Mouse (Mus musculus) liver, embryonic 14.5 days (tissue): ENCODE measurements around the gene Bnip3. TPM values are rescaled to one million over a fixed set of nuclear protein-coding genes. Genes with fewer than 3 reads are reported as not detected.

Experiments
- ATAC-seq: fragments of 200-750 bp; cut with Nextera tagmentation; 2 replicates; pipeline ENCODE4 v1.8.0; 2017; ENCODE audit warnings: moderate number of reproducible peaks, mild to moderate bottlenecking, moderate library complexity; ENCODE audit not compliant: insufficient read depth
- DNase-seq, 3 experiments: peaks; one replicate each; pipeline ENCODE4 v3.0.0-alpha.2; 2012 to 2013; ENCODE audit warnings: low read depth in 3 of 3, low spot score in 3 of 3
- H3K27ac ChIP-seq: fragments of 300-500 bp; sonication (generic); 2 replicates; pipeline ENCODE4 v1.5.1; 2014; ENCODE audit warnings: moderate library complexity, mild to moderate bottlenecking, control low read depth, inconsistent platforms
- H3K27me3 ChIP-seq: fragments of 300-500 bp; sonication (generic); 2 replicates; pipeline ENCODE4 v1.6.1; 2014; ENCODE audit warnings: mild to moderate bottlenecking, low read length, moderate library complexity; ENCODE audit not compliant: control insufficient read depth, insufficient read depth
- H3K36me3 ChIP-seq: fragments of 300-500 bp; sonication (generic); replicated peaks from 2 replicates; pipeline ENCODE4 v1.6.1; 2014; ENCODE audit warnings: low read depth; ENCODE audit not compliant: control insufficient read depth, insufficient read depth
- H3K4me1 ChIP-seq, 2 experiments: fragments of 200-500 bp in 1 of 2; fragments of 300-500 bp in 1 of 2; sonication (generic) in 1 of 2; replicated peaks; 2 replicates each; pipeline ENCODE4 v1.6.1; 2012 to 2014; ENCODE audit warnings: antibody characterized with exemption in 1 of 2, inconsistent platforms in 1 of 2, low read length in 1 of 2; ENCODE audit not compliant: control insufficient read depth in 2 of 2, insufficient read depth in 2 of 2
- H3K4me2 ChIP-seq: fragments of 300-500 bp; sonication (generic); 2 replicates; pipeline ENCODE4 v1.6.1; 2014; ENCODE audit warnings: low read depth, mild to moderate bottlenecking, control low read depth, moderate library complexity
- H3K4me3 ChIP-seq, 2 experiments: fragments of 200-500 bp in 1 of 2; fragments of 300-500 bp in 1 of 2; sonication (generic) in 1 of 2; 2 replicates each; pipeline ENCODE4 v1.5.1; 2012 to 2014; ENCODE audit warnings: low read depth in 2 of 2, low read length in 2 of 2, mild to moderate bottlenecking in 2 of 2, control low read depth in 1 of 2, inconsistent platforms in 1 of 2, moderate library complexity in 1 of 2; ENCODE audit not compliant: insufficient read depth in 1 of 2
- H3K9ac ChIP-seq: fragments of 300-500 bp; sonication (generic); replicated peaks from 2 replicates; pipeline ENCODE4 v1.6.1; 2014; ENCODE audit warnings: mild to moderate bottlenecking, control low read depth, moderate library complexity
- H3K9me3 ChIP-seq: fragments of 300-500 bp; sonication (generic); 2 replicates; pipeline ENCODE4 v1.6.1; 2016; ENCODE audit warnings: low read length, mixed read lengths; ENCODE audit not compliant: control insufficient read depth
- CTCF ChIP-seq: IDR thresholded peaks from 2 replicates; pipeline ENCODE4 v1.5.1; 2016; ENCODE audit warnings: antibody characterized with exemption, low read depth, control low read depth
- EP300 ChIP-seq: IDR thresholded peaks from 2 replicates; pipeline ENCODE4 v1.6.1; 2016; ENCODE audit warnings: antibody characterized with exemption, low read depth
- WGBS: fragments of 180-500 bp; shearing (Covaris S2); extraction: QIAGEN DNeasy Blood & Tissue Kit; methylation state at CpG from one replicate; pipeline ENCODE4 v1.1.7; 2014; ENCODE audit not compliant: insufficient replicate concordance; 5-methylcytosine and 5-hydroxymethylcytosine counted together
- polyA plus RNA-seq, 2 experiments: library from polyadenylated mRNA; depleted of rRNA in 1 of 2; stranded (reverse) in 1 of 2; unstranded in 1 of 2; fragments of >200 nt; fragmentation: Nextera tagmentation in 1 of 2; extraction: Ambion mirVana in 1 of 2; gene quantifications; 2 replicates each; pipeline versions ENCODE4 v1.2.1 to v1.2.3; 2012 to 2014

Bnip3 gene
- polyA plus RNA-seq, 2 experiments = 18.7 to 77.1 TPM

- no peak for DNase-seq
- H3K4me1 ChIP-seq = peaks cover 0 to 4% of the 10 kb centered on the region in 2 experiments; a peak in 2 of 4 replicates
- 90% methylated on average over 4 of the region's 4 CpGs for WGBS
- no peaks in the 10 kb centered on the region for H3K9me3 ChIP-seq
- H3K4me3 ChIP-seq = no peak overlapping the region
- H3K36me3 ChIP-seq = peaks cover 22% of the 10 kb centered on the region
- H3K4me2 ChIP-seq = no peak overlapping the region
- no peak overlapping the region for H3K27ac ChIP-seq
- TF ChIP-seq CTCF (no peak), EP300 (no peak)
- no peak for ATAC-seq
- no peak overlapping the region for H3K9ac ChIP-seq
- H3K27me3 ChIP-seq = no peaks in the 10 kb centered on the region
Observed at GRCm38 (mm10) chr7:138853417-138854031, 55.8 kb downstream of the Bnip3 start.

GRCm38 (mm10) chr7:138850083-138850482 lies 59.2 kb downstream of the Bnip3 start:
- Histone ChIP-seq H3K4me2 (no peak overlapping the region), H3K36me3 (peaks cover 22% of the 10 kb centered on the region), H3K4me3 (no peak overlapping the region), H3K27me3 (no peaks in the 10 kb centered on the region), H3K9me3 (no peaks in the 10 kb centered on the region), H3K4me1 (peaks cover 9 to 17% of the 10 kb centered on the region in 2 experiments), H3K27ac (no peak overlapping the region), H3K9ac (no peak overlapping the region)
- DNase-seq (no peak), ATAC-seq (no peak)
- no peak for TF ChIP-seq EP300
- TF ChIP-seq CTCF = no peak

- H3K9me3 ChIP-seq = no peaks in the 10 kb centered on the region
- H3K36me3 ChIP-seq = peaks cover 16% of the 10 kb centered on the region
- H3K4me1 ChIP-seq = peaks cover 13 to 21% of the 10 kb centered on the region in 2 experiments
- WGBS = 75% methylated on average over 7 of the region's 7 CpGs
- no peaks in the 10 kb centered on the region for H3K27me3 ChIP-seq
- no peak for TF ChIP-seq CTCF
- TF ChIP-seq EP300 = no peak
- H3K27ac ChIP-seq = no peak overlapping the region
- H3K4me3 ChIP-seq = peak overlapping the region in 1 of 2 experiments; percentile 93; a peak in 1 of 4 replicates
- DNase-seq (no peak), ATAC-seq (no peak)
- no peak overlapping the region; the same call in none of the 2 replicates for H3K9ac ChIP-seq
- H3K4me2 ChIP-seq = peak overlapping the region; percentile 97
Observed at GRCm38 (mm10) chr7:138848028-138848920, 61.0 kb downstream of the Bnip3 start.

- Histone ChIP-seq H3K27ac (0 out of 2 replicates have a peak overlapping the region, but pooled peaks have one; percentile 13), H3K4me3 (peak overlapping the region; percentile 83 to 93), H3K36me3 (peaks cover 9% of the 10 kb centered on the region), H3K9me3 (no peaks in the 10 kb centered on the region), H3K27me3 (no peaks in the 10 kb centered on the region), H3K4me1 (peaks cover 13 to 21% of the 10 kb centered on the region in 2 experiments), H3K9ac (peak overlapping the region; percentile 97), H3K4me2 (peak overlapping the region; percentile 97)
- ATAC-seq (no peak), DNase-seq (no peak)
- TF ChIP-seq EP300 (no peak), CTCF (no peak)
- 33% methylated on average over 13 of the region's 13 CpGs for WGBS
Observed at GRCm38 (mm10) chr7:138847316-138848027, 61.8 kb downstream of the Bnip3 start.
